Mouse (Mus musculus) lung, postnatal 0 days (tissue): ENCODE data around the gene Cdc42ep1.

Experiments used
- CTCF ChIP-seq: IDR thresholded peaks from 2 replicates; pipeline ENCODE4 v1.5.1; 2016; ENCODE audit warnings: antibody characterized with exemption, mild to moderate bottlenecking
- EP300 ChIP-seq: IDR thresholded peaks from 2 replicates; pipeline ENCODE4 v1.6.1; 2016; ENCODE audit warnings: antibody characterized with exemption, mild to moderate bottlenecking, control low read depth

DNA sequence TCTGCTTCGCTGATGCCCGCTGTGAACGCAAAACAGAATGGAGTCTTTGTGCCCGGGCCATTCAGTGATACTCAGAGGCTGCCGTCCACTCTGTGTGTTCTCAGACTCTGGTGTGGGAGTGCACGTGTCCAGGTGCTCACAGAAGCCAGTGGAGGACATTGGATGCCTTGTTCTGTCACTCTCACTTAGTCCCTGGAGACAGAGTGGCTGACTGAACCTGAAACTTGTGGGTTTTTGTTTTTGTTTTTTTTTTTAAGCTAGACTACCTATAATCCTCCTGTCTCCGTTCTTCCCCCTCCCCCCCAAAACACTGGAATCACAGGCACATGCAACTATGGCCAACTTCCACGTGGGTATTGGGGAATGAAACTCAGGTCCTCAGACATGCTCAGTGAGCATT lies 3.9 kb downstream of the Cdc42ep1 start:
- no peak for TF ChIP-seq CTCF
- TF ChIP-seq EP300 = no peak
